Mouse (Mus musculus) G1E (cell line): ENCODE data around the gene Myo10. TPM values are rescaled to one million over a fixed set of nuclear protein-coding genes. Genes with fewer than 3 reads are reported as not detected.
"Not testable (repeated sequence)": the region's sequence is repeated elsewhere in the genome, so short reads cannot be mapped to it uniquely, and the experiment has no call there.

Experiments
- ATAC-seq: 2 replicates; pipeline ENCODE4 v1.8.0; 2016; ENCODE audit warnings: mild to moderate bottlenecking; ENCODE audit not compliant: insufficient number of reproducible peaks, poor library complexity, low FRiP score, severe bottlenecking; ENCODE audit errors: extremely low read depth
- DNase-seq: peaks from one replicate; pipeline ENCODE4 v3.0.0; 2012; ENCODE audit warnings: low spot score
- H3K27me3 ChIP-seq: 2 replicates; pipeline ENCODE4 v1.6.1; 2012; ENCODE audit warnings: mild to moderate bottlenecking, low read length, inconsistent platforms; ENCODE audit not compliant: insufficient read depth
- H3K36me3 ChIP-seq: replicated peaks from 2 replicates; pipeline ENCODE3; 2012; ENCODE audit warnings: mild to moderate bottlenecking, inconsistent platforms
- H3K4me1 ChIP-seq: 2 replicates; pipeline ENCODE4 v1.6.1; 2012; ENCODE audit warnings: low read depth, low read length, inconsistent platforms, mixed read lengths; ENCODE audit not compliant: insufficient read depth
- H3K4me3 ChIP-seq: 2 replicates; pipeline ENCODE4 v1.5.1; 2012; ENCODE audit warnings: low read depth, mild to moderate bottlenecking, inconsistent platforms, low read length, moderate library complexity, mixed read lengths
- H3K9me3 ChIP-seq: replicated peaks from 2 replicates; pipeline ENCODE4 v1.6.1; 2012; ENCODE audit warnings: inconsistent platforms
- CTCF ChIP-seq: IDR thresholded peaks from 2 replicates; pipeline ENCODE4 v1.5.1; 2012; ENCODE audit warnings: low read depth, low read length, inconsistent platforms, mixed read lengths
- GATA1 ChIP-seq: IDR thresholded peaks from 2 replicates; pipeline ENCODE4 v1.6.1; 2012; ENCODE audit warnings: borderline replicate concordance, low read length, inconsistent platforms, mixed read lengths
- GATA2 ChIP-seq: IDR thresholded peaks from 2 replicates; pipeline ENCODE4 v1.6.1; 2012; ENCODE audit warnings: low read depth, low read length, inconsistent platforms, borderline replicate concordance
- POLR2AphosphoS5 ChIP-seq: IDR thresholded peaks from 2 replicates; pipeline ENCODE4 v1.6.1; 2012; ENCODE audit warnings: low read depth, low read length, inconsistent platforms; ENCODE audit not compliant: insufficient replicate concordance
- TAL1 ChIP-seq: conservative IDR thresholded peaks from 2 replicates; pipeline ENCODE4 v1.6.1; 2012; ENCODE audit warnings: low read depth, low read length, inconsistent platforms, mixed read lengths
- polyA plus RNA-seq: library from polyadenylated mRNA; stranded (reverse); fragments of >175 nt; gene quantifications from 2 replicates; pipeline ENCODE4 v1.2.3, GENCODE M21; 2012
- total RNA-seq, 2 experiments: library from RNA; stranded (forward) in 1 of 2; stranded (reverse) in 1 of 2; fragments of 200-1000 nt in 1 of 2; fragments of >200 nt in 1 of 2; fragmentation: Nextera tagmentation in 1 of 2; gene quantifications; 2 replicates each; pipeline ENCODE4 v1.2.3; 2014 to 2017

The Myo10 gene
- total and polyA plus RNA-seq, 3 experiments, result 0.11 to 1.7 TPM; not detected in 1

DNA sequence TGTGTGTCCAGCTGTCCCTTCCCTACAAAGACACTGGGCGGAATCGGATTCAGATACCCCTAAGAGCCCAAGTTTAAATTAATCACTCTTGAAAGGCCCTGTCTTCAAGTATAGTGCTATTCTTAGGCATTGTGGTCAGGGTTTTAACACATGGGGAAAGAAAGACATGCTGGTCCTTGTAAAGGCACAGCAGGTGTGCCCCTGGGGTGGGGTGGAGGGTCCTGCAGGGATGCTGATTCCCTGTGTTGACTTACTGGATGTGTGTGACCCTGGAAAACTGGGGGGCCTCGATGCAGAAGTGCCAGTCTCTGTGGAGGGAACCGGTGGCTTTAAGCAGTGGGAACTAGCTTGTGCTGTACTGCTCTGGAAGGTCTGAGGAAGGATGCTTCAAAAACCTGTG, 90.6 kb downstream of the Myo10 start:
- no peaks in the 10 kb centered on the region for H3K36me3 ChIP-seq
- no peaks in the 10 kb centered on the region for H3K4me1 ChIP-seq
- peaks cover 58% of the 10 kb centered on the region for H3K9me3 ChIP-seq
- DNase-seq (no peak), ATAC-seq (no peak)
- TF ChIP-seq GATA2 (no peak), POLR2AphosphoS5 (no peak), TAL1 (no peak), CTCF (no peak), GATA1 (no peak)
- H3K4me3 ChIP-seq, result no peak overlapping the region
- no peaks in the 10 kb centered on the region for H3K27me3 ChIP-seq

DNA sequence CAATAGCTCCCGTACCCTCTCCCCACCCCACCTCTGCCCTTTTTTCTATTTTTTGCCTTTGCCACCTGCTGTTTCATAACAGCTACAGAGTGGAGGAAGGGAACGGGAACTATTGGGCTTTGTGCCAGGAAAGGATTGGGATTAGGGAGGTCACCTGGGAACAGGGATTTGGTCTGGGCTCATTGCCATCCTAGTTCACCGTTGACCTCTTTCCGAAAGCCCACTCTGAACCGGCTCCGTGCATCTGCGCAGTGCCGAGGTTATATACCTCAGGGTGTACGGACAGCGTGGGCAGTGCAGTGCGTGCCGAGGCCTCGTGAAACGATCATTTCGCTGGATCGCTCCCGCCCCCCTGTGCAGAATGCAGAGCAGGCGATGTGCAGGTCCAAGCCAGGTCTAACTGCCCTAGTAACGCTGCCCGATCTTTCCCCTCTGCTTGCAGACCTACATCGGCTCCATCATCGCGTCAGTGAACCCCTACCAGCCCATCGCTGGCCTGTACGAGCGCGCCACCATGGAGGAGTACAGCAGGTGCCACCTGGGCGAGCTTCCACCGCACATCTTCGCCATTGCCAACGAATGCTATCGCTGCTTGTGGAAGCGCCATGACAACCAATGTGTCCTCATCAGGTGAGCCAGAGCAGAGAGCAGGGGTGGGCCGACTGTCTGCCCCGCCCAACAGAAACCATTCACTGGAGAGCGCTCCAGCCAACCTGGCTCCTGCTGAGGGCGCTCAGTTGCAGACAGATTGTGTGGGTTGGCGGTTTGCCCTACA, 91.4 kb downstream of the Myo10 start:
- Histone ChIP-seq H3K9me3 (peaks cover 56% of the 10 kb centered on the region), H3K4me1 (no peaks in the 10 kb centered on the region), H3K36me3 (no peaks in the 10 kb centered on the region), H3K27me3 (no peaks in the 10 kb centered on the region), H3K4me3 (peak overlapping the region; percentile 33; the same call in 1 of the 2 replicates)
- ATAC-seq, result no peak
- no peak for DNase-seq
- TF ChIP-seq GATA1 (no peak), POLR2AphosphoS5 (no peak), GATA2 (no peak), CTCF (no peak)

DNA sequence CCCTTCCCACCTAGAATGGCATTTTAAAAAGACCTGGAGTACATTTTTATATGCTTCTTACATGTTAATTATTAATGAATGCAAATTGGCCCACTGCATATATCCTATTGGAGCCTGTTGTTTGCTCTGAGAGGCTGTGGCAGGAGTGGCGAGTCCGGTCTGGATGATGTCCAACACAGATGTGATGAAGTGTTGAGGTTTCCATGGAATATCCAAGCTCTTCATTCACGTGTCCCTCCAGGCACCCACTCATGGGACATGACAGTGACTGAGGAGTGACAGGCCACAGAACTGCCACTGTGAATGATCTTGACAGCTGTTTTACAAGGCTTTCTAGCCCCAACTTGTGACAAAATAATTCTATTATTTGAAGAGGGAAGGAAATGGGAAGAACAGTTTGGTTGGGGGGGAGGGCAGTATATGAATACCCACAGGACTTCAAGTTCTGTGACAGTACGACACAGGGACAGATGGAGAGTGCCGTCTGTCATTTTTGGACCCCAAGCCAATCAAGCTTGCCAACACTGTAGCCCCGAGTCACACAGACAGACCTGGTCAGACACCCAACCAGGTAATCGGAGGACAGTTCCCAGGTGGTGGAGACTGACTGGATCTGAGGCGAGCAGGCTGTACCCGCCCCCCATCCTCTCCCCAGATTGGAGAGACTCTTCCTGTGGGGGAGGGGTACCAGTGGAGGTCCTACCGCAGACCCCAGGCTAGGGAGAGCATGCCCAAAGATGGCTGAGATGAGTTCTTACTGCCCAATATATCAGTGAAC, 93.1 kb downstream of the Myo10 start:
- H3K9me3 ChIP-seq, result peaks cover 55% of the 10 kb centered on the region
- TF ChIP-seq POLR2AphosphoS5 (no peak), TAL1 (no peak), GATA1 (no peak)
- H3K4me1 ChIP-seq, result no peaks in the 10 kb centered on the region
- H3K4me3 ChIP-seq, result no peak overlapping the region
- DNase-seq, result no peak
- H3K27me3 ChIP-seq, result no peaks in the 10 kb centered on the region
- ATAC-seq, result no peak
- no peaks in the 10 kb centered on the region for H3K36me3 ChIP-seq

DNA sequence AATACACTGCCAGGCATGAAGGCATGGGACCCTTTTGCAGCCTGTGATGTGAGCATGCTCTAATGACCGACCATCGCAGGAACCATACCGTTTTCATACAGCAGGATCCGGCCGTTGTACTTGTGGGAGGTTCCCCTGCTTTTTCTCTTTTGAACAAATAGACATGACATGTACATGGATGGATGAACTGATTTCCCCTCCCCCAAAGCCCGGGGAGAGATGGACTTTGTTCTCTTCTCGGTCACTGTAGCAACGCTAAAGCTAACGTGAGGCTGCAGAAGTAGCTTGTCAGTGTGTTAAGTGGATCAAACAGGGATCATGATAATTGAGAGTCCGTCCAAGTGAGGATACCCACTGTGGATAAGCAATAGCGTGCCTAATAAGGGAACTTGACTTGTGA, 93.7 kb downstream of the Myo10 start:
- no peak for TF ChIP-seq GATA2
- no peak for TF ChIP-seq CTCF
- no peak for TF ChIP-seq GATA1
- TF ChIP-seq TAL1, result no peak
- no peak for TF ChIP-seq POLR2AphosphoS5
- no peaks in the 10 kb centered on the region for H3K4me1 ChIP-seq
- no peaks in the 10 kb centered on the region for H3K36me3 ChIP-seq
- no peak overlapping the region for H3K4me3 ChIP-seq
- peaks cover 55% of the 10 kb centered on the region for H3K9me3 ChIP-seq
- no peak for ATAC-seq
- H3K27me3 ChIP-seq, result no peaks in the 10 kb centered on the region
- DNase-seq, result no peak

DNA sequence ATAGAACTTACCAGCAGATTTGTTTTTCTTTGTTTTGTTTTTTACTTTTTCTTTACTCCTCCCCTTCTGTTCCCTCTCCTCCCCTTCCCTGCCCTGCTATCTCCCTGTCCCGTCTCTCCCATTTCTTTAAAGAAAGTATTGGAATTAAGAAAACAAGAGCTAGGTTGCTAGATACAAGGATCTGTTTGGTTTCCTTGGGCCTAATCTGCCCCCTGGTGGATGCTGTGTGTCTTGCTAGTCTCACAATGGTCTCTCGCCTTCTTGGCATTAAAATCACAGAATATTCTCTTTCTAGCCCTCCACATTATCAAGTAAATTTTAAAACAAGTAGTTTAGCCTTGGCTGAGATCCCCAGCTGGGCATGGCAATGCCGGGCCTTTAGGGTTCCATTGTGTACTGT, 94.7 kb downstream of the Myo10 start:
- ATAC-seq (no peak), DNase-seq (no peak)
- TF ChIP-seq TAL1 (no peak), GATA1 (no peak), GATA2 (no peak), POLR2AphosphoS5 (no peak), CTCF (no peak)
- no peaks in the 10 kb centered on the region for H3K4me1 ChIP-seq
- H3K36me3 ChIP-seq, result no peaks in the 10 kb centered on the region
- no peak overlapping the region for H3K4me3 ChIP-seq
- H3K27me3 ChIP-seq, result no peaks in the 10 kb centered on the region
- peaks cover 60% of the 10 kb centered on the region for H3K9me3 ChIP-seq

DNA sequence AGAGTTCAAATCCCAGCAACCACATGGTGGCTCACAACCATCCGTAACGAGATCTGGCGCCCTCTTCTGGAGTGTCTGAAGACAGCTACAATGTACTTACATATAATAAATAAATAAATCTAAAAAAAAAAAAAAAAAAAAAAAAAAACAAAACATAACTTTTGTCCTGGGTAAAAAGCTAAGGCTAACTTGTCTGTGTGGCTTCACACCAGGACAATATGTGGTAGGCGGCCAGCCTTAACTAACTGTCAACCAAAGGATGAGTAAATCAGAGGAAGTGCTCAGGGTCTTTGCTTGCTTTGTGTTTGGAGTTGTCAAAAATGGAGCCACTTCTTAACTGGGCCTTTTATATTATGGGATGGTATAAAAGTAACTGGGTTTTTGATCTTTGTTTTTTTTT, 95.8 kb downstream of the Myo10 start:
- not testable (repeated sequence) for H3K36me3 ChIP-seq, DNase-seq, H3K4me3 ChIP-seq, ATAC-seq, H3K27me3 ChIP-seq, H3K4me1 ChIP-seq
- H3K9me3 ChIP-seq, result peaks cover 61% of the 10 kb centered on the region

DNA sequence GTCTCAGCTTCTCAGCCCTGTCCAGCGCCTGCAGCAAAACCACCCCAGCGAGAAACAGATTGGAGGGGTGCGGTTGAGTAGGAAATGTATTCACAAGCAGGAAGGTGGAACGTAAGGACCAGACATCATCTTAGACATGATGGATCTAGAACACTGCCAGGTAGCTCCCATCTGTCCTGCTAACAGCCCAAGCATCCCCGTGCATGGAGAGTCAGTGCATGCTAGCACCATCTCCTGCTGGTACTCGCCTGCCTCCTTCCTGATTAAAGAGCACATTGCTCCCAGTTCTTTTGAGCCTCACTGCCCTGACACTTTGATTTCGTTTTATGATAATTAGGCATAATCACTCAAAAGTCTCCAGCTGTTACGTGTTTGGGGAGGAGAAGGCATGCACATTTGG, 96.9 kb downstream of the Myo10 start:
- Histone ChIP-seq H3K27me3 (no peaks in the 10 kb centered on the region), H3K36me3 (no peaks in the 10 kb centered on the region), H3K4me3 (no peak overlapping the region), H3K9me3 (peaks cover 58% of the 10 kb centered on the region), H3K4me1 (no peaks in the 10 kb centered on the region)
- DNase-seq (no peak), ATAC-seq (no peak)
- TF ChIP-seq POLR2AphosphoS5, result no peak
- no peak for TF ChIP-seq GATA1
- TF ChIP-seq TAL1, result no peak
